7 mouse cellular contexts compared by ENCODE assay signal in the genomic region with DNA sequence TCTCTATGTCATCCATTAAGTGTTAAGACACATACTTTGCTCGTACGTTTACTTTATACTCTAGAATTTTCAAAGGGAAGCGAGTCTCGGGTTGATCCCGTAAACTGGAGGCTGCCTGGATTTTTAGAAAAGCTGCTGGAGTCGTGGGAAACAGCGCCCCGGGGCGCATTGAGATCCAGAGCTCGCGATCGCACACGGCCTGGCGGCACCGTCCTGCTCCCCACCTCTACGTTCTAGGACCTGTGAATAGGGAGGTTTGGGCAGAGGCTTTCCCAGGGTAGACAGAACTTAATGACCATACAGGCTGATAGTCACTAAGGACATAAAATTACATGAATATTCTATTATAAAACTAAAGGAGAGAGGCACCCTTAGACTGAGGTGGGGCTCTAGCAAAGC. TPM values are rescaled to one million over a fixed set of nuclear protein-coding genes. Genes with fewer than 3 reads are reported as not detected.
DNase-seq lines count a peak whose midpoint lies in the region; ATAC-seq and TF ChIP-seq lines count a peak whose summit lies in the region.

No protein-coding gene starts in this region.

- no peak for ATAC-seq in megakaryocyte, adult 5-6 weeks (ENCODE audit: poor library complexity, severe bottlenecking)
- ATAC-seq in limb, embryonic 14.5 days (ENCODE audit: low FRiP score, low read depth) = peak; percentile 7; the same call in 1 of the 2 replicates
- no peak for ATAC-seq in stomach, embryonic 16.5 days (ENCODE audit: insufficient read depth, low FRiP score)

- H3K36me3 ChIP-seq in megakaryocyte, embryonic 14.5 days (replicated peaks; ENCODE audit: low read length) = peaks cover 26% of the 10 kb centered on the region
- H3K36me3 ChIP-seq in erythroblast, embryonic 14.5 days (ENCODE audit: control insufficient read depth) = peaks cover 27% of the 10 kb centered on the region
- H3K36me3 ChIP-seq in limb, embryonic 14.5 days (ENCODE audit: control insufficient read depth, insufficient read depth, low read length) = peaks cover 12% of the 10 kb centered on the region
- no peaks in the 10 kb centered on the region for H3K36me3 ChIP-seq in stomach, embryonic 16.5 days (ENCODE audit: control insufficient read depth, insufficient read depth, low read length)

- TF ChIP-seq POLR2A in limb, embryonic 14.5 days (IDR thresholded peaks at IDR 0.05; ENCODE audit: borderline replicate concordance, extremely low read depth, insufficient read depth, insufficient read length) = no peak

- H3K4me3 ChIP-seq in megakaryocyte, embryonic 14.5 days (replicated peaks) = peak overlapping the region; percentile 100
- H3K4me3 ChIP-seq in erythroblast, embryonic 14.5 days (replicated peaks) = peak overlapping the region; percentile 70
- peak overlapping the region; percentile 74 for H3K4me3 ChIP-seq in limb, embryonic 14.5 days (replicated peaks; ENCODE audit: low read length)
- H3K4me3 ChIP-seq in stomach, embryonic 16.5 days (replicated peaks; ENCODE audit: low read length) = peak overlapping the region; percentile 42

- DNase-seq in limb, embryonic 14.5 days (ENCODE audit: low spot score) = no peak
- DNase-seq in embryo, embryonic 11 days = no peak
- no peak for DNase-seq in left cerebral cortex, postnatal 14 days (ENCODE audit: low spot score in 2 of 2)

- intact Hi-C loops in left cerebral cortex, postnatal 14 days (cut with DNase I) = loop anchor here (1.0 kb wide), 1 partner anchor 42 kb away; no protein-coding TSS in a partner anchor

- peak overlapping the region; percentile 100 for H3K27ac ChIP-seq in limb, embryonic 14.5 days (replicated peaks; ENCODE audit: low read depth, low read length)
- H3K27ac ChIP-seq in stomach, embryonic 16.5 days (ENCODE audit: low read length) = peak overlapping the region; percentile 100

- H3K4me1 ChIP-seq in megakaryocyte, embryonic 14.5 days = peaks cover 53% of the 10 kb centered on the region
- peaks cover 49% of the 10 kb centered on the region for H3K4me1 ChIP-seq in erythroblast, embryonic 14.5 days (ENCODE audit: control insufficient read depth)
- peaks cover 28% of the 10 kb centered on the region for H3K4me1 ChIP-seq in limb, embryonic 14.5 days (ENCODE audit: control insufficient read depth, insufficient read depth, low read length)
- H3K4me1 ChIP-seq in stomach, embryonic 16.5 days (ENCODE audit: control insufficient read depth, insufficient read depth, low read length) = peaks cover 35% of the 10 kb centered on the region

- H3K27me3 ChIP-seq in megakaryocyte, embryonic 14.5 days (replicated peaks) = no peaks in the 10 kb centered on the region
- no peaks in the 10 kb centered on the region for H3K27me3 ChIP-seq in erythroblast, embryonic 14.5 days (ENCODE audit: control insufficient read depth)
- H3K27me3 ChIP-seq in limb, embryonic 14.5 days (ENCODE audit: control insufficient read depth, insufficient read depth, low read length) = no peaks in the 10 kb centered on the region
- H3K27me3 ChIP-seq in stomach, embryonic 16.5 days (ENCODE audit: control insufficient read depth, insufficient read depth, low read length) = no peaks in the 10 kb centered on the region

- WGBS in limb, embryonic 14.5 days = under 1% methylated on average over 16 of the region's 16 CpGs
- WGBS in stomach, embryonic 16.5 days = under 1% methylated on average over 16 of the region's 16 CpGs

- no peaks in the 10 kb centered on the region for H3K9me3 ChIP-seq in megakaryocyte, embryonic 14.5 days
- H3K9me3 ChIP-seq in erythroblast, embryonic 14.5 days (ENCODE audit: control insufficient read depth, low read length) = no peaks in the 10 kb centered on the region
- H3K9me3 ChIP-seq in limb, embryonic 14.5 days (ENCODE audit: control insufficient read depth, low read length) = no peaks in the 10 kb centered on the region
- H3K9me3 ChIP-seq in stomach, embryonic 16.5 days (replicated peaks; ENCODE audit: control insufficient read depth, low read length) = no peaks in the 10 kb centered on the region

- peak overlapping the region; percentile 97 for H3K4me2 ChIP-seq in limb, embryonic 14.5 days (replicated peaks; ENCODE audit: low read depth, low read length, severe bottlenecking)
- peak overlapping the region; percentile 70 for H3K4me2 ChIP-seq in stomach, embryonic 16.5 days (ENCODE audit: low read depth, low read length)

- H3K9ac ChIP-seq in limb, embryonic 14.5 days (ENCODE audit: low read depth, low read length, severe bottlenecking) = peak overlapping the region; percentile 93
- peak overlapping the region; percentile 77 for H3K9ac ChIP-seq in stomach, embryonic 16.5 days (ENCODE audit: low read length)

RNA-seq across cellular contexts. Expression of a gene that starts 32.7 kb away (rescaled TPM):
- 30.0 and 71.8 TPM in 2 replicates for polyA plus RNA-seq in megakaryocyte, embryonic 14.5 days (2012; ENCODE audit: insufficient read depth, low replicate concordance)
- 20.2 and 21.8 TPM in 2 replicates for total RNA-seq in megakaryocyte, adult 5-6 weeks (2015)
- 30.9 and 41.5 TPM in 2 replicates for total RNA-seq in megakaryocyte, adult 5-6 weeks (2017)
- 8.2 TPM in 2 replicates for polyA plus RNA-seq in erythroblast, embryonic 14.5 days (2012)
- 152 and 186 TPM in 2 replicates for polyA plus RNA-seq in limb, embryonic 14.5 days (2012; rRNA removed)
- 78.4 and 81.1 TPM in 2 replicates for polyA plus RNA-seq in limb, embryonic 14.5 days (2014; fragmentation: Nextera tagmentation; extraction: Ambion mirVana)
- polyA plus RNA-seq in stomach, embryonic 16.5 days (2015; fragmentation: Nextera tagmentation; extraction: Ambion mirVana) = 66.3 and 67.8 TPM in 2 replicates
- 10 to 100 TPM; 77.7 to 79.5 TPM for total RNA-seq in left cerebral cortex, postnatal 14 days (2021)

Comparison
In these comparisons a context has a peak if more than half of its experiments do, and no peak if none do; other contexts are left out.
1. H3K4me3 ChIP-seq: peak in every context shown above with its lines; median percentile 100 in megakaryocyte, embryonic 14.5 days; 74 in limb, embryonic 14.5 days; 70 in erythroblast, embryonic 14.5 days; 42 in stomach, embryonic 16.5 days.